Mouse (Mus musculus) left cerebral cortex, adult 9 months (tissue): ENCODE data around the gene Sp100.
"Not testable (repeated sequence)": the region's sequence is repeated elsewhere in the genome, so short reads cannot be mapped to it uniquely, and the experiment has no call there.

Source experiments
- DNase-seq, 2 experiments: peaks; one replicate each; pipeline ENCODE4 v3.0.0; 2022; ENCODE audit warnings: low spot score in 2 of 2

The Sp100 gene

GRCm38 (mm10) chr1:85649881-85650280 is at the start of gene Sp100:
Gene Sp100, plus strand, starts transcription at chr1:85649988.
- DNase-seq, result not testable (repeated sequence)

DNA sequence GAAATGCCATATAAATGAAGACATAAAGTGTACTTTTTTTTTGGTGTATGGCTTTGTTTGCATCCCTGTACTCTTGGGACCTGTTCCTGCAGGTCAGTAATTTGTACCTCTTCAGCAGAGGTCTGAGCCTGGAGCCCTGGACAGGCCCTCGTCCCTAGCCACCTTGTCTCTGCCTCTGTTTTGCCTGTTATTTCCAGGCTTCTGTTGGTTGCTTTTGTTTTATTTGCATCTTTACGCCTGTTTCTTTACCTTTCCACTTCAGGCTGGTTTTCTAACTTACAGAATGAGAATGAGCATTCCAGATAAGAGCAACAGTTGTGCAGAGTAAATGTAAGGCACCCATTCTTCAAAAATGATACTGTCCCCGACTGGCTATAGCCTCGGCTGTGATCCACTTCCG is 49.7 kb upstream of the Sp100 start, which contains the start of gene Sp140:
Gene Sp140, plus strand, starts transcription at position 301 of the 400 bp plus-strand sequence.
- DNase-seq, result not testable (repeated sequence)

DNA sequence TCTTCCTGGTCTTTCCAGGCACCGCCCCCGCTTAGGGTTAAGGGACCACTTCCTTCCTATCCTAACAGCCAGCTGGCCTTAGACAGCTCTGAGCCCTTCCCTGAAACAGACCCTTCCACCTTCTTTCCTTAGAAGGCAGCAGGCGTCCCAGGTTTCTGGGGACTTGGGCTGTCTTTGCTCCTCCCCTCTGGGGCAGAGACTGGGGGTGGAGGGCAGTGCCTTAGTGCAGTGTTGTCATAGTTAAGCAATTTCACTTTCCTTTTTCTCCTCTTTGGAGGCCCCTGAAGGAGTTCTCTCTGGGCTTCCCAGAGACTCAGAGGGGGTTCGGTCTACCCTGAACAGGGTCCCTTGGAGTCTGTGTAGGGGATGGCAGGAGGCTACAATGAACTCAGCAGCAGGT is 49.0 kb upstream of the Sp100 start:
- DNase-seq, result not testable (repeated sequence)

DNA sequence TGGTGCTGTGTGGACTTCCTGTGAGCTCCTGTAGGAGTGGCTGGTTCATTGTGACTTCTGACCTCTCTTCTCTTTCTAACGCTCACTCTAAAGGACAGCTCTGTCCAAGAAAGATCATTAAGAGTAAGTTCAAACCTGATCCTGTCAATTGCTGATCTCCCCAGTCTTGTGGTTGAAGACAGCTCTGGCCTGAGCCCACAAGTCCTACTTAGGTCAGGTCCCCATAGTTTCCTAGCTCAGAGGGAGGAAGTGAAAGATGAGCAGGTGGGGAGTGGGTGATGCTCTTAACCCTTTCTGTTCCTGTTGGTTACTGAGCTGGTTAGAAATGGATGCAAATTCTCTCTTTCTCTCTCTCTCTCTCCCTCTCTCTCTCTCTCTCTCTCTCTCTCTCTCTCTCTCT is 45.4 kb upstream of the Sp100 start:
- not testable (repeated sequence) for DNase-seq

GRCm38 (mm10) chr1:85608361-85608760 is 41.4 kb upstream of the Sp100 start:
- not testable (repeated sequence) for DNase-seq

- not testable (repeated sequence) for DNase-seq
Measured at GRCm38 (mm10) chr1:85610581-85610980, 39.2 kb upstream of the Sp100 start.

DNA sequence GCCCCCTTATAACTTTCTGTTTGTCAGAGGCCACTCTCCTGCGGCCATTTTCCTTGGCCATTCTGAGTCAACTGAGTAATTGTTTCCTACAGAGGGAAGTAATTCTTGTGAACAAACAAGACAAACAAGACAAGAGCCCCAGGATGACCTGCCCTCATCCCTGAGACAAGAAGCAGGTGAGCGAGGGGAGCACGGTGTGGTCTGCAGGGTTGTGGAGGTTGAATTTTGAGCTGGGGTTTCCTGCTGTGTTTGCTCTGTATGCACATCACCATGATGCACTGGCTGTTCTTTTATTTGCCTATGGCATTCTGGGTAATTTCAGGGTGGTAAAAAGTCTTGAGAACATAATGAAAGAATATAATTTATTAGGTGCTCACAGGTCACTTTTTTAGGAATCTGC is 34.7 kb upstream of the Sp100 start:
- DNase-seq, result not testable (repeated sequence)

DNA sequence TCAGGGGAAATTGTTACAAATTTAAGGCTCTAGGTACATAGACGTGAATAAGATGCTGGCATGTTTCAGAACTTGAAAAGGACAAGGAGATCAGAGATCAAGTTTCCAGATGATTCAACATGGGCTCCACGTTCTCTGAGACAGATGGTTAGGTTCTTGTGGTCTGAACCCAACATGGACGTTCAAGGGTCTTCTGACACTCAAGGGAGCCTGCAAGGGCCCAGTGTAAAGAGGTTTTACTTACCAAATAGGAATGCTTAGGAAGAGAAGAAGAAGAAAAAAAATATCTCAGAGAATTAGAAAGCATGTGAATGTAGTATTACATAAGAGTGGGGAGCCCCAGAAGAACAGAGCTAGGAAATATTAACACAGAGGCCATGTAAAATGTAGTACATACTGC is 34.0 kb upstream of the Sp100 start:
- DNase-seq, result not testable (repeated sequence)

GRCm38 (mm10) chr1:85617161-85617560 is 32.6 kb upstream of the Sp100 start:
- not testable (repeated sequence) for DNase-seq

GRCm38 (mm10) chr1:85618689-85619088 is 31.1 kb upstream of the Sp100 start:
- DNase-seq, result not testable (repeated sequence)

DNA sequence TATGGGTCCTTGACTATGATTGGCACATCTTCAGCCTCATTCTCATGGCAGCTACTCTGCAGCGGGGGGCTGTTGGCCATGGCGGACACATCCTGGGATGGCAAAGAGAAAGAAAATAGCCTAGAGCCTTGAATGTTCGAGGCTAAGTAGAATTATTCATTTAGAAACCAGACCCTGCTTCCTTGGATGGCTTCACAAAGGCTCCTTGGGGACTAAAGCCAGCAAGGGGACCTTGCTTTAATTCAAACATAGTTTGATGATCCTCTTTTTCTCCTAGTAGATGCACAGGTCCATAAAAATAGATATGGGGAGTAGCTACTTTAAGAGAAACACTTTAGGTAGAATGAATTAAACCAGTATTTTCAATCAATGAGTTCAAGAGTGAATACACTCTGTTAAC is 12.9 kb upstream of the Sp100 start:
- not testable (repeated sequence) for DNase-seq

- DNase-seq, result not testable (repeated sequence)
Measured at GRCm38 (mm10) chr1:85638144-85638543, 11.6 kb upstream of the Sp100 start.

- DNase-seq, result not testable (repeated sequence)
Measured at GRCm38 (mm10) chr1:85650524-85650923, 736 bp downstream of the Sp100 start.

- not testable (repeated sequence) for DNase-seq
Measured at GRCm38 (mm10) chr1:85651770-85652275, 2.0 kb downstream of the Sp100 start.

DNA sequence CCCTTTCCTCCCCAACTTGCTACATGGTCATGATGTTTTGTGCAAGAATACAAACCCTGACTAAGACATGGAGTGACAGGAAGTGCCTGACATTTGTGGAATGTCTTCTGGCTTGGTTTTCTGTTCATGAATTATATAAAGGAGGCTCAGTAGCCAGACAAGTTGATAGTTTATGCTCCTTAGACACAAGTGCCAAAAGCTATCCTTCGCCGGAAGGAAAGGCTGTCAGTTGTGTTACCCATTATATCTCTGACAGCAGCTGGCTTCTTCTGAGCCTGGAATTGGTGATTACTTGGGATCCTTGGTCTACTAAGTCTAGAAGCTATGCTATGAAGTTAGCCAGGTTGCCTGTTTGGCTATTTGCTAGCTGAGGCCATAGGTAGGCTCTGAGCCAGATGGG is 7.4 kb downstream of the Sp100 start:
- DNase-seq, result not testable (repeated sequence)

DNA sequence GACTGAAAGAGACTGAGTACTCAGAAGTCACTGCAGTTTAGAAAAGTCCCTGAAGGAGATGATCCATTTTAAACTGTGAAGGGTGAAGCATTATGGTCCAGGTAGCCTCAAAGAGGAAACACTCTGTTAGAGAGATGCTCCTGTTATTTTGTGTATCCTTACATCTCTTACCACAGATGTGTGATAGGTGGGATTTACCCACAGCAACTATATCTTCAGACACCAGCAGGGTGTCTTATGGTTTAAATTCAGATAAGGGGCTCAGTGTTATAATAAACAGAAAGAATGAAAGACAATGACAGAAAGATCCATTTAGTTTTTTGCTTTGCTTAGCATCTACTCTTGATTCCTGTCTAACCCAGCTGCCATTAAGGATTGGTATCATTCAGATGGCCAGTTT is 14.5 kb downstream of the Sp100 start:
- no peak for DNase-seq

DNA sequence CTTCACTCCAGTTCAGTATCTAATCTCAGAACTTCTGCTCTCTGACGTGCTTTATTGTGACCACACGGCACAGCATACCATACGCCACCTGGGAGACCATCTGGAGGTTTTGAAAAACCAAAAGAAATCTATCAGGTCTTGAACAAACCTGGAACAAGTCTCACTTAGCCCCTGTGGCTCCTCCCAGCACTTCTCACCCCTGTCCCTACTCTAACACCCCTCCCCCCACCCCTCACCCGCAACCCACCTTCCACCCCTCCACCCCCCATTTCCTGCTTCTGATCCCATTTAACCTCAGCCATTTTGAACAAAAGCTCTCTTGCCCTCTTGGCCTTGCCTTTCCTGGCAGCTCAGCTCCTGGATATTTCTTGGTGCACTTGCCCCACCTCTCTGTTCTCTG is 30.4 kb downstream of the Sp100 start:
- no peak for DNase-seq

DNA sequence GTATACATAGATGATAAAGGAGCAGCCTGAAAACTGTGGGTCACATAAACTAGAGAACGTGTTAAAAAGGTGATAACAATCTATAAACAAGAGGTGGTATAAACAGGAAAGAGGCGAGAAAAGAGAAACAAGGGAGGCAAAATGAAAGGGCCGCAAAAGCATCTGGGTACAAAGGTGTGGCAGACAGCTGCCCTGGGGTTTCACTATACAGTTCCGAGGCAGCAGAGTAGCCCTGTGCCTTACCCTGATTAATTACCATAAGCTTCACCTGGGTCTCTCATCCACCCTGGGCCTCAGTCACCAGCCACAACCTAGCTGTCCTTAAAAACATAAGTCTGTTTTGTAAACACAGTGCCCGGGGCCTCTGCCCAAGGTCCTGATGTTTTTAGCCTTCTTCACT is 36.9 kb downstream of the Sp100 start:
- no peak for DNase-seq

- no peak for DNase-seq
Measured at GRCm38 (mm10) chr1:85687346-85687745, 37.6 kb downstream of the Sp100 start.

- DNase-seq, result no peak
Measured at GRCm38 (mm10) chr1:85690544-85690943, 40.8 kb downstream of the Sp100 start.

- DNase-seq, result no peak
Measured at GRCm38 (mm10) chr1:85692281-85692680, 42.5 kb downstream of the Sp100 start.

DNA sequence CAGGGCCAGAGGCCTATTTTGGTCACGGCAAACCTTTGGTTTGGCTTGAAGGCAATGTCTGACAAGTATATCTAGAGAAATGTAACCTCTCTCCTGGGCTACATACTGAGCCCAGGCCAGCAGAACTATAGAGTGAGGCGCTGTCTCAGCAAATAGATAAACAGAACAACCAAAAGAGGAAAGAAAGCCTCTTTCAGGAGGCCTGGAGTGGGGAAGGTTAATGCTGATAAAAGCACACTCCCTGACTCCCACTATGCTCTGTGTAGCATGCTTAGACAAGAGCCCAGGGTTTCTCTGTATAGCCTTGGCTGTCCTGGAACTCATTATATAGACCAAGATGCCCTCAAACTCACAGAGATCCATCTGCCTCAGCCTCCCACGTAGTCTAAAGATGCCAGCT is 43.5 kb downstream of the Sp100 start:
- no peak for DNase-seq

DNA sequence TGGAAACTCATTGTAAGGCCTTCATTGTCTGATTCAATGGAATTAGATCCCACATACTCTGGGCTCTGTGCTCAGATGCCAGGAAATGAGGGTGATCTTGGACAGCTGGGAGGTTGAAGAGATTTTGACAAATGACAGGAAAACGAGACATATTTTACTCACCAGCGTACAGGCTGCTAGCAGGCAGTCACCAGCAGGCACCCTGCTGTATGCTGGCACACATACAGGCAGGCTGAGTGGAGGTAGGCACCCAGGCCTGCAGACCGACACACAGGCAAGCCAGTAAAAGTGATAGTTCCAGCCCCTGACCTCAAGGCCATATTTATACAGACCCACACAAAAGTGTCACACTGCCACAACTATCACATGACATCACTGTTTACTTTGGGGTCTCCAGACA is 45.9 kb downstream of the Sp100 start:
- no peak for DNase-seq
